Comparison of ENCODE assay signal across 11 mouse cellular contexts in the genomic region with DNA sequence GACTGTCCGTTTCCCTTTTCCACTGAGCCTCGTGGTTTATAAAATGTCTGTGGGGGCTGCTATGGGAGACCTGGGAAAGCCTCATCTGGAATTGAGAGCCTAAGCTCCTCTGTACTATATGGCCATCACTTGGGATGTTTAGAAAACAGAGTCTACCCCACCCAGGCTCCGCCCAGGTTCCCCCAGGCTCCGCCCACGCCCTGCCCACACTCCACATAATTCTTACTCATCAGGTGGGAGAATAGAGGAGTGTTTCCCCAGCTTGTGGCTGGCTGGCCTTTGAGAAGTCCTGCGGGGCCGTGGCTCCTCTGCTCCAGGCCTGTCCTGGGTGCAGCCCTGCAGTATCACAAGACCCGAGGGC.
DNase-seq lines count a peak whose midpoint lies in the region; ATAC-seq and TF ChIP-seq lines count a peak whose summit lies in the region.
"Had no signal": no experiment of that assay in that cellular context is flagged by ENCODE, and none has a peak within 500 bp of the region (broad histone marks: within the 10 kb centered on the region; RNA-seq: fewer than 3 reads in every experiment).

No protein-coding gene starts in this region.

- H3K4me2 ChIP-seq in heart, embryonic 12.5 days: no peak overlapping the region
- H3K4me2 ChIP-seq in lung, embryonic 16.5 days (ENCODE audit: low read depth, low read length): no peak overlapping the region
- peak overlapping the region; percentile 74 for H3K4me2 ChIP-seq in myocyte (ENCODE audit: low read depth)
- H3K4me2 ChIP-seq: limb, embryonic 12.5 days had no signal

- WGBS in heart, embryonic 12.5 days: 44% methylated on average over 8 of the region's 8 CpGs
- 58% methylated on average over 8 of the region's 8 CpGs for WGBS in lung, embryonic 16.5 days

- H3K79me2 ChIP-seq in myocyte (ENCODE audit: control insufficient read depth, insufficient read depth): no peaks in the 10 kb centered on the region

- no peaks in the 10 kb centered on the region for H3K36me3 ChIP-seq in heart, embryonic 12.5 days
- H3K36me3 ChIP-seq in lung, embryonic 16.5 days (ENCODE audit: control insufficient read depth, insufficient read depth, low read length): no peaks in the 10 kb centered on the region
- H3K36me3 ChIP-seq in myocyte (ENCODE audit: control insufficient read depth, insufficient read depth): no peaks in the 10 kb centered on the region
- H3K36me3 ChIP-seq: limb, embryonic 12.5 days had no signal

- H3K9me3 ChIP-seq in heart, embryonic 12.5 days (replicated peaks): no peaks in the 10 kb centered on the region
- H3K9me3 ChIP-seq in lung, embryonic 16.5 days (ENCODE audit: control insufficient read depth, low read length): no peaks in the 10 kb centered on the region
- H3K9me3 ChIP-seq: limb, embryonic 12.5 days had no signal

- peak; percentile 14; the same call in 1 of the 2 replicates for ATAC-seq in heart, embryonic 12.5 days (ENCODE audit: insufficient number of reproducible peaks, low FRiP score)
- peak; percentile 39; the same call in 1 of the 2 replicates for ATAC-seq in lung, embryonic 16.5 days (ENCODE audit: low read depth)
- ATAC-seq: midbrain, embryonic 16.5 days had no signal

- H3K9ac ChIP-seq in heart, embryonic 12.5 days: no peak overlapping the region
- H3K9ac ChIP-seq in lung, embryonic 16.5 days (ENCODE audit: low read length): no peak overlapping the region
- H3K9ac ChIP-seq: limb, embryonic 12.5 days had no signal

- no peak overlapping the region for H3K4me3 ChIP-seq in heart, embryonic 12.5 days
- H3K4me3 ChIP-seq in lung, embryonic 16.5 days (ENCODE audit: low read length): no peak overlapping the region
- no peak overlapping the region for H3K4me3 ChIP-seq in myocyte
- H3K4me3 ChIP-seq: limb, embryonic 12.5 days had no signal

- no peak for DNase-seq in heart, adult 11 months
- DNase-seq in lung, postnatal 10 days: no peak
- peak; percentile 91 for DNase-seq in NIH3T3 (ENCODE audit: low read depth)
- no peak for DNase-seq in layer of hippocampus, adult 11-12 months (ENCODE audit: low spot score)
- DNase-seq in frontal cortex, postnatal 36 days (ENCODE audit: low spot score in 2 of 2): no peak
- DNase-seq: thymus, adult 2 months had no signal

- no peak overlapping the region for H3ac ChIP-seq in myocyte (ENCODE audit: control insufficient read depth, insufficient read length)

- H3K27me3 ChIP-seq in heart, embryonic 12.5 days (replicated peaks): no peaks in the 10 kb centered on the region
- no peaks in the 10 kb centered on the region for H3K27me3 ChIP-seq in lung, embryonic 16.5 days (ENCODE audit: control insufficient read depth, insufficient read depth, low read depth, low read length)
- no peaks in the 10 kb centered on the region for H3K27me3 ChIP-seq in myocyte (ENCODE audit: control insufficient read depth, insufficient read depth, insufficient read length)
- H3K27me3 ChIP-seq: limb, embryonic 12.5 days had no signal

- no peak overlapping the region for H3K27ac ChIP-seq in heart, embryonic 12.5 days (ENCODE audit: poor library complexity, severe bottlenecking)
- H3K27ac ChIP-seq in lung, embryonic 16.5 days (ENCODE audit: low read length): peak overlapping the region; percentile 57; the same call in 1 of the 2 replicates
- H3K27ac ChIP-seq: limb, embryonic 12.5 days had no signal

- peak; percentile 59 for TF ChIP-seq POLR2A in myocyte (IDR thresholded peaks at IDR 0.05; ENCODE audit: insufficient read length, low read depth)

- peaks cover 37% of the 10 kb centered on the region for H3K4me1 ChIP-seq in heart, embryonic 12.5 days (replicated peaks)
- H3K4me1 ChIP-seq in lung, embryonic 16.5 days (replicated peaks; ENCODE audit: control insufficient read depth, insufficient read depth, low read length): peaks cover 7% of the 10 kb centered on the region
- H3K4me1 ChIP-seq: limb, embryonic 12.5 days had no signal

TF ChIP-seq in myocyte, 11 proteins besides CTCF, POLR2A, EP300 and RAD21:
- TF ChIP-seq MYOD1 (IDR thresholded peaks at IDR 0.05; ENCODE audit: control insufficient read depth in 1 of 3, insufficient read length in 2 of 3, low read depth in 2 of 3) (no peak), E2F4 (IDR thresholded peaks at IDR 0.05; ENCODE audit: insufficient read depth) (no peak), SRF (IDR thresholded peaks at IDR 0.05; ENCODE audit: control insufficient read depth, insufficient read length, low read depth) (no peak), TCF3 (IDR thresholded peaks at IDR 0.05; ENCODE audit: insufficient read length, low read depth) (no peak), POLR2AphosphoS2 (IDR thresholded peaks at IDR 0.05; ENCODE audit: insufficient read length, low read depth) (no peak), REST (IDR thresholded peaks at IDR 0.05; ENCODE audit: insufficient read depth, insufficient read length) (no peak), USF1 (IDR thresholded peaks at IDR 0.05; ENCODE audit: low read depth) (no peak), MAX (IDR thresholded peaks at IDR 0.05; ENCODE audit: low read depth) (no peak)
